Mouse (Mus musculus) ES-Bruce4 (cell line): Measurements from ENCODE around the gene Napsa.

Experiments
- CTCF ChIP-seq: IDR thresholded peaks from one replicate; pipeline ENCODE4 v1.8.1; 2011; ENCODE audit warnings: low read depth, low read length
- EP300 ChIP-seq: IDR thresholded peaks from 2 replicates; pipeline ENCODE4 v1.6.1; 2011; ENCODE audit warnings: low read depth, low read length; ENCODE audit not compliant: insufficient read depth
- POLR2A ChIP-seq: IDR thresholded peaks from one replicate; pipeline ENCODE4 v1.8.1; 2011; ENCODE audit warnings: low read length; ENCODE audit not compliant: insufficient read depth

DNA sequence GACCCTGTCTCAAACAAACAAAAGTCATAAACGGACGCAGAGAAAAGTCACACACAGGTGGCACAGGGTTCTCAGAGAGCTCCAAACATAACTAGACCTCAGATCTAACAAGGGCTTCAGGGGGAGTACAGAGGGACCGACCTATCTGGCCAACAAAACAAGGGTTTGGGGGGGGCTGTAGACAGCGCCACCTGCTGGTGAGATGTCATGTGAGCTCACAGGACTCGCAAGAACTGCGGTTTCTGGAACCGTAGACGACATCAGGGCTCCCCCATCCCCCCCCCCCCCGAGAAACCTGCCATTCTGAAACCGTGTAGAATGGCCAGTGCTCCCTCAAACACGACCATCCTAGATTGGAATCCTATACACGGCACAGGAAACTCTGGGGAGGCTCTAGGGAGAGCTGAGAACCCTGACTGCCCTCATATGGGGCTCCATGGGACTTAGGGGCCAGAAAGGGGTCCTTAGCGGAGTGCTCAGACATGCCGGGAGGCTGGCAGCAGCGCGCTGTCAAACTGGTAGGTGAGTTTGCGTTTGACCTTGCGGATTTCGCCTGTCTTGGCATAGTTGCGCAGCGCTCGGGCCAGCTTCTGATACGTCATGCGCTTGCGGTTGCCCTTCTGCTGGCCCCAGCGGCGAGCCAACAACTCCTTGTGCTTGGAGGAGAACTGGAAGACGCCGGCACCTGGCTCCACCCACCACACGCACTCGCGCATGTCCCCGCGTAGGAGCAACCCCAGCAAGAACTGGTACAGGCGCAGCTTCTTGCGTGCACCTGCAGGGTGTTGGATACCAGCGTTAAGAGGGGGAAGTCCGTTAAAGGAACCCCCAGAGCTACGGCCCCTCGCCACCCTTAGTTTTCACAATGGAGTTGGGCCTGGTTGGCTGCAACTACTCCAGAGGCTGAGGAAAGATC, 44.4 kb upstream of the Napsa start:
- peak; percentile 85 for TF ChIP-seq CTCF
- no peak for TF ChIP-seq POLR2A
- TF ChIP-seq EP300 = no peak
